Mouse (Mus musculus) C2C12 (cell line): ENCODE data around the gene Tbrg4. TPM values are rescaled to one million over a fixed set of nuclear protein-coding genes. Genes with fewer than 3 reads are reported as not detected.
A peak's percentile ranks its signal among the peaks of the same experiment; 100 is the strongest.
"Not testable (repeated sequence)": the region's sequence is repeated elsewhere in the genome, so short reads cannot be mapped to it uniquely, and the experiment has no call there.

Experiments used
- H3K27me3 ChIP-seq: one replicate; pipeline ENCODE4 v1.6.1; 2011; ENCODE audit not compliant: control insufficient read depth, insufficient read depth, insufficient read length
- H3K36me3 ChIP-seq: one replicate; pipeline ENCODE4 v1.6.1; 2011; ENCODE audit not compliant: control insufficient read depth, insufficient read depth
- H3K4me3 ChIP-seq: one replicate; pipeline ENCODE4 v1.5.1; 2011; ENCODE audit warnings: mild to moderate bottlenecking, control low read depth; ENCODE audit not compliant: poor library complexity, insufficient read depth, severe bottlenecking
- H3K79me2 ChIP-seq: one replicate; pipeline ENCODE4 v1.6.1; 2011; ENCODE audit not compliant: control insufficient read depth, insufficient read depth
- H3K79me3 ChIP-seq: one replicate; pipeline ENCODE4 v1.6.1; 2011; ENCODE audit warnings: low read depth, control low read depth
- H3ac ChIP-seq: one replicate; pipeline ENCODE3; 2011; ENCODE audit warnings: low read depth; ENCODE audit not compliant: control insufficient read depth, insufficient read length
- CEBPB ChIP-seq: IDR thresholded peaks from one replicate; pipeline ENCODE4 v1.6.1; 2011; ENCODE audit warnings: low read depth, mild to moderate bottlenecking, control low read depth, moderate library complexity
- CTCF ChIP-seq: IDR thresholded peaks from one replicate; pipeline ENCODE4 v1.5.1; 2011; ENCODE audit not compliant: control insufficient read depth, insufficient read depth, insufficient read length
- FOSL1 ChIP-seq: IDR thresholded peaks from one replicate; pipeline ENCODE4 v1.8.0; 2011; ENCODE audit warnings: mild to moderate bottlenecking, low read length; ENCODE audit not compliant: poor library complexity, insufficient read depth, severe bottlenecking
- MAX ChIP-seq: IDR thresholded peaks from one replicate; pipeline ENCODE4 v1.6.1; 2011; ENCODE audit warnings: mild to moderate bottlenecking, control low read depth
- MYOD1 ChIP-seq: IDR thresholded peaks from one replicate; pipeline ENCODE4 v1.6.1; 2011; ENCODE audit warnings: low read depth; ENCODE audit not compliant: control insufficient read depth, insufficient read length
- MYOG ChIP-seq: IDR thresholded peaks from one replicate; pipeline ENCODE4 v1.6.1; 2011; ENCODE audit not compliant: control insufficient read depth, insufficient read length; ENCODE audit errors: extremely low read depth
- USF1 ChIP-seq: IDR thresholded peaks from one replicate; pipeline ENCODE4 v1.6.1; 2011; ENCODE audit warnings: low read depth, mild to moderate bottlenecking, control low read depth, moderate library complexity
- polyA plus RNA-seq: library from polyadenylated mRNA; unstranded; fragments of >200 nt; fragmentation: generic; extraction: Trizol; gene quantifications from one replicate; pipeline ENCODE4 v1.2.1, GENCODE M21; 2012; ENCODE audit warnings: missing spikeins

Tbrg4 gene
- polyA plus RNA-seq, 1 experiment, result 116 TPM

- H3K79me2 ChIP-seq, result no peaks in the 10 kb centered on the region
- no peaks in the 10 kb centered on the region for H3K27me3 ChIP-seq
- no peaks in the 10 kb centered on the region for H3K79me3 ChIP-seq
- TF ChIP-seq FOSL1 (no peak), CEBPB (no peak), CTCF (no peak), USF1 (no peak), MYOD1 (no peak), MYOG (no peak), MAX (no peak)
- H3ac ChIP-seq, result no peak overlapping the region
- H3K36me3 ChIP-seq, result no peaks in the 10 kb centered on the region
- no peak overlapping the region for H3K4me3 ChIP-seq
These were observed 40.8 kb upstream of the Tbrg4 start for GRCm38 (mm10) chr11:6666634-6667033.

- Histone ChIP-seq H3ac (no peak overlapping the region), H3K4me3 (no peak overlapping the region)
- TF ChIP-seq MYOD1 (no peak), MYOG (no peak), CEBPB (no peak), FOSL1 (no peak), USF1 (no peak), CTCF (no peak), MAX (no peak)
These were observed 35.3 kb upstream of the Tbrg4 start for GRCm38 (mm10) chr11:6661206-6661605.

GRCm38 (mm10) chr11:6658271-6658670 is 32.4 kb upstream of the Tbrg4 start, which contains the start of gene Ramp3:
Gene Ramp3, plus strand, starts transcription at chr11:6658521.
- Histone ChIP-seq H3K79me3 (no peaks in the 10 kb centered on the region), H3K27me3 (peaks cover 46% of the 10 kb centered on the region), H3ac (no peak within 1 kb of the TSS), H3K79me2 (no peaks in the 10 kb centered on the region), H3K4me3 (no peak within 1 kb of the TSS), H3K36me3 (no peaks in the 10 kb centered on the region)
- no peak for TF ChIP-seq FOSL1
- TF ChIP-seq MYOG, result no peak
- TF ChIP-seq CTCF, result no peak
- no peak for TF ChIP-seq USF1
- TF ChIP-seq MYOD1, result no peak
- TF ChIP-seq CEBPB, result no peak
- no peak for TF ChIP-seq MAX

More at GRCm38 (mm10) chr11:6661206-6661605, 35.3 kb upstream of the Tbrg4 start:
- H3K27me3 ChIP-seq, result peaks cover 34% of the 10 kb centered on the region
- no peaks in the 10 kb centered on the region for H3K79me2 ChIP-seq
- H3K79me3 ChIP-seq, result no peaks in the 10 kb centered on the region
- no peaks in the 10 kb centered on the region for H3K36me3 ChIP-seq

- Histone ChIP-seq H3ac (no peak overlapping the region), H3K79me3 (no peaks in the 10 kb centered on the region), H3K4me3 (no peak overlapping the region), H3K79me2 (no peaks in the 10 kb centered on the region), H3K36me3 (no peaks in the 10 kb centered on the region), H3K27me3 (peaks cover 43% of the 10 kb centered on the region)
- TF ChIP-seq CEBPB (no peak), CTCF (peak; percentile 6)
These were observed 29.0 kb upstream of the Tbrg4 start for GRCm38 (mm10) chr11:6654903-6655302.

GRCm38 (mm10) chr11:6652978-6653377 is 27.1 kb upstream of the Tbrg4 start:
- not testable (repeated sequence) for H3ac ChIP-seq, H3K79me2 ChIP-seq, H3K4me3 ChIP-seq, H3K36me3 ChIP-seq, H3K79me3 ChIP-seq
- peaks cover 30% of the 10 kb centered on the region for H3K27me3 ChIP-seq

GRCm38 (mm10) chr11:6650519-6650918 is 24.7 kb upstream of the Tbrg4 start:
- no peaks in the 10 kb centered on the region for H3K79me3 ChIP-seq
- H3K36me3 ChIP-seq, result no peaks in the 10 kb centered on the region
- H3K27me3 ChIP-seq, result peaks cover 10% of the 10 kb centered on the region
- no peak overlapping the region for H3K4me3 ChIP-seq
- TF ChIP-seq USF1, result no peak
- TF ChIP-seq CEBPB, result no peak
- no peak for TF ChIP-seq MYOG
- no peak for TF ChIP-seq CTCF
- no peak for TF ChIP-seq MAX
- TF ChIP-seq MYOD1, result no peak
- no peak for TF ChIP-seq FOSL1
- no peaks in the 10 kb centered on the region for H3K79me2 ChIP-seq
- H3ac ChIP-seq, result no peak overlapping the region
